Mouse (Mus musculus): ENCODE measurements at regions not wholly inside any gene's neighbourhood (a gene's known extent, or its start where the extent isn't known, plus 50 kb on each side); places are given as distances from the start of the nearest gene placed in this dataset.
A peak's percentile ranks its signal among the peaks of the same experiment; 100 is the strongest.

GRCm38 (mm10) chr17:70942478-70942877, 60.0 kb upstream of the Myom1 start:
- Histone ChIP-seq H3K4me2 (ENCODE audit: low read depth) (no peak overlapping the region), H3K9ac (no peak overlapping the region), H3K4me1 (ENCODE audit: insufficient read depth) (no peaks in the 10 kb centered on the region), H3K9me3 (ENCODE audit: low read length) (no peaks in the 10 kb centered on the region), H3K4me3 (ENCODE audit: low read depth, low read length) (no peak overlapping the region), H3K27me3 (ENCODE audit: insufficient read depth, low read length) (no peaks in the 10 kb centered on the region), H3K36me3 (ENCODE audit: insufficient read depth) (no peaks in the 10 kb centered on the region), H3K27ac (ENCODE audit: low read depth, low read length) (no peak overlapping the region)
- ATAC-seq (peak; percentile 43; the same call in 1 of the 2 replicates), DNase-seq (peak; percentile 4)
- TF ChIP-seq CTCF (IDR thresholded peaks at IDR 0.05; ENCODE audit: low read depth) = no peak
- WGBS = 83% methylated on average over 5 of the region's 5 CpGs

DNA sequence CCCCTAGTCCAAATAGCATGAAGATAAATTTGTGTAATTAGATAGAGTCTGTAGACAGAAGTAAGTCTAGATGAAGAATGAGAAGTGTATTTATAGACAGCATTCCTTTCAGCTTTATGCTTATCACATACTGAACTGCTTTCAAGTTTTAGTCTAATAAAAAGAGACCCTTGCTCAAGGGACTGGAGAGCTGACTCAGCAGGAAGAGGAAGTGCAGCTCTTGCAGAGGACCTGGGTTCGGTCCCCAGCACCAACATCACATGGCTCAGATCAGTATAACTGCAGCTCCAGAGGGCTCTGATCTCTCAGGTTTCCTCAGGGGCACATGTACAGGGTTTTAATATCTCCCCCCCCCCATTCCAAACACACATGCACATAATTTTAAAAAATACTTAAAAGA, 68.2 kb upstream of the Myom1 start:
- no peaks in the 10 kb centered on the region for H3K36me3 ChIP-seq (ENCODE audit: insufficient read depth)
- DNase-seq (no peak), ATAC-seq (no peak)
- H3K27ac ChIP-seq (ENCODE audit: low read depth, low read length) = no peak overlapping the region
- 96% methylated on average over 1 of the region's 1 CpGs for WGBS
- H3K9ac ChIP-seq = no peak overlapping the region
- H3K27me3 ChIP-seq (ENCODE audit: insufficient read depth, low read length) = no peaks in the 10 kb centered on the region
- no peaks in the 10 kb centered on the region for H3K9me3 ChIP-seq (ENCODE audit: low read length)
- no peak overlapping the region for H3K4me3 ChIP-seq (ENCODE audit: low read depth, low read length)
- no peak overlapping the region for H3K4me2 ChIP-seq (ENCODE audit: low read depth)
- no peak for TF ChIP-seq CTCF (IDR thresholded peaks at IDR 0.05; ENCODE audit: low read depth)
- no peaks in the 10 kb centered on the region for H3K4me1 ChIP-seq (ENCODE audit: insufficient read depth)

DNA sequence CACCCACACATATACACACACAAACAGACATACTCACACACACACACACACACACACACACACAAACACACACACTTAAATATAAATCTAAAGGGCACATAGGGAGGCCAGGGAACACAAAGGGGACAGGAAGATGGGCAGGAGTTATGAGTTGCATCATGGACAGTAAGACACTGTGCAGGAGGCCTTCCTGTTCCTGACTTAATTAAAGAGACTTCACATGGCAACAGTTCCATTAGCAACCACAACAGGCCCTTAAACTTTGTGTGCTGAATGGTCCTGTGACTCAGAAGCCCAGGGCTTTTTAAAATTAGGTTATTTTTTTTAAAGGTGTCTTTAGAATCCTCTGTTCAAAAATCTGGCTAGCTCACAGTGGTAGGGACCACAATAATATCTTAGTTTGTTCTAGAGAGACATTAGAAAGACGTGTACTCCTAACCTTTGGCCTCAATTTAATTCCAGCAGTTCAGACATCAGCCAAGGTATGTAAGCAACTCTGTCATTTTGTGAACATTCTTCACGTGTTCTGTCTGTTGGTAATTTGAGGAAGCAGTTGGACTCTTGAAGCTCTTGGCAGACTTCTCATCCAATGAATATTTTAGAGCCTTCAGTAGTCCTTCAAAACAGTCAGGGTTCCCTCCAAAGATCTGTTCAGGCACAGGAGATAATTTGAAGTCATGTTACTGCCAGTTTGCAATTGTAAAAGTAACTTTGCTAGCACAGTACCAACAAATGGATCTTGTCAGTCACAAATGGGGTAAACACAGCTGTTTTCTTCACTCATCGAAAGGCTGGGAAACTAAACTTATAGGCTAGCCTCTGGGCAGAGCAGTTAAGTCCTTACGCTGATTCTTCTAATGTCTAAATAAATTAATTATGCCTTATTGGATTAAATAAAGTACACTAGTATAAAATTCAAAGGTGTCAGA, 69.0 kb upstream of the Myom1 start:
- ATAC-seq (peak; percentile 47), DNase-seq (peak; percentile 49)
- Histone ChIP-seq H3K4me2 (ENCODE audit: low read depth) (no peak overlapping the region), H3K9ac (no peak overlapping the region), H3K4me1 (ENCODE audit: insufficient read depth) (no peaks in the 10 kb centered on the region), H3K9me3 (ENCODE audit: low read length) (no peaks in the 10 kb centered on the region), H3K27ac (ENCODE audit: low read depth, low read length) (no peak overlapping the region), H3K27me3 (ENCODE audit: insufficient read depth, low read length) (no peaks in the 10 kb centered on the region), H3K4me3 (ENCODE audit: low read depth, low read length) (no peak overlapping the region), H3K36me3 (ENCODE audit: insufficient read depth) (no peaks in the 10 kb centered on the region)
- TF ChIP-seq CTCF (IDR thresholded peaks at IDR 0.05; ENCODE audit: low read depth) = no peak
- 43% methylated on average over 4 of the region's 4 CpGs for WGBS

- H3K9me3 ChIP-seq (ENCODE audit: low read length) = no peaks in the 10 kb centered on the region
- H3K9ac ChIP-seq = no peak overlapping the region
- TF ChIP-seq CTCF (IDR thresholded peaks at IDR 0.05; ENCODE audit: low read depth) = no peak
- H3K36me3 ChIP-seq (ENCODE audit: insufficient read depth) = no peaks in the 10 kb centered on the region
- ATAC-seq = peak; percentile 60
- H3K4me1 ChIP-seq (ENCODE audit: insufficient read depth) = no peaks in the 10 kb centered on the region
- DNase-seq = no peak
- no peak overlapping the region for H3K4me3 ChIP-seq (ENCODE audit: low read depth, low read length)
- H3K27ac ChIP-seq (ENCODE audit: low read depth, low read length) = no peak overlapping the region
- no peak overlapping the region for H3K4me2 ChIP-seq (ENCODE audit: low read depth)
- H3K27me3 ChIP-seq (ENCODE audit: insufficient read depth, low read length) = no peaks in the 10 kb centered on the region
Observed at GRCm38 (mm10) chr17:70932565-70932964, 69.9 kb upstream of the Myom1 start.

- TF ChIP-seq CTCF (IDR thresholded peaks at IDR 0.05; ENCODE audit: low read depth) = no peak
- 89% methylated on average over 9 of the region's 9 CpGs for WGBS
- DNase-seq = no peak
Observed at GRCm38 (mm10) chr17:70930600-70930999, 71.8 kb upstream of the Myom1 start.

DNA sequence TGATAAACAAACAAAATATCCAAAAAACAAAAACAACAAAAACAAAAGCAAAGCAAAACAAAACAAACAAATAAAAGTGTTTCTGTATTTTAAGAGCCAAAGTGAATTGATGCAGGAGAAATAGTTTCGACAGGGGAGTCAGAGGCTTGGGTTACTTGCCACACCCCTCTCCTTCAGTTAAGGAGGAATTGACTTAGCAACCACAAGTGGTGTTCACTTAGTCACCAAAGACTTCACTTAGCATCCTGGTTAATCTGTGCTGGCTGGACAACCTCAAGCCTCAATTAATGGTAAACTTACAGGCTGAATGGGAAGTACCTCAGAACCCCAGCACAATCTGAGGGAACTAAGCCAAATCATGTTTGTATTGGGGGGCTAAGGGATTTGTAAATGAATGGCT, 72.9 kb upstream of the Myom1 start:
- Histone ChIP-seq H3K4me1 (ENCODE audit: insufficient read depth) (no peaks in the 10 kb centered on the region), H3K4me3 (ENCODE audit: low read depth, low read length) (no peak overlapping the region), H3K9ac (no peak overlapping the region), H3K9me3 (ENCODE audit: low read length) (no peaks in the 10 kb centered on the region), H3K27ac (ENCODE audit: low read depth, low read length) (no peak overlapping the region), H3K36me3 (ENCODE audit: insufficient read depth) (no peaks in the 10 kb centered on the region), H3K27me3 (ENCODE audit: insufficient read depth, low read length) (no peaks in the 10 kb centered on the region), H3K4me2 (ENCODE audit: low read depth) (no peak overlapping the region)
- 87% methylated on average over 1 of the region's 1 CpGs for WGBS
- DNase-seq (no peak), ATAC-seq (no peak)
- no peak for TF ChIP-seq CTCF (IDR thresholded peaks at IDR 0.05; ENCODE audit: low read depth)

More at GRCm38 (mm10) chr17:70930600-70930999, 71.8 kb upstream of the Myom1 start:
- no peaks in the 10 kb centered on the region for H3K27me3 ChIP-seq (ENCODE audit: insufficient read depth, low read length)
- H3K4me1 ChIP-seq (ENCODE audit: insufficient read depth) = no peaks in the 10 kb centered on the region
- no peaks in the 10 kb centered on the region for H3K9me3 ChIP-seq (ENCODE audit: low read length)
- H3K36me3 ChIP-seq (ENCODE audit: insufficient read depth) = no peaks in the 10 kb centered on the region
- no peak overlapping the region for H3K4me3 ChIP-seq (ENCODE audit: low read depth, low read length)
- no peak for ATAC-seq
- no peak overlapping the region for H3K27ac ChIP-seq (ENCODE audit: low read depth, low read length)
- no peak overlapping the region for H3K9ac ChIP-seq
- H3K4me2 ChIP-seq (ENCODE audit: low read depth) = no peak overlapping the region

DNA sequence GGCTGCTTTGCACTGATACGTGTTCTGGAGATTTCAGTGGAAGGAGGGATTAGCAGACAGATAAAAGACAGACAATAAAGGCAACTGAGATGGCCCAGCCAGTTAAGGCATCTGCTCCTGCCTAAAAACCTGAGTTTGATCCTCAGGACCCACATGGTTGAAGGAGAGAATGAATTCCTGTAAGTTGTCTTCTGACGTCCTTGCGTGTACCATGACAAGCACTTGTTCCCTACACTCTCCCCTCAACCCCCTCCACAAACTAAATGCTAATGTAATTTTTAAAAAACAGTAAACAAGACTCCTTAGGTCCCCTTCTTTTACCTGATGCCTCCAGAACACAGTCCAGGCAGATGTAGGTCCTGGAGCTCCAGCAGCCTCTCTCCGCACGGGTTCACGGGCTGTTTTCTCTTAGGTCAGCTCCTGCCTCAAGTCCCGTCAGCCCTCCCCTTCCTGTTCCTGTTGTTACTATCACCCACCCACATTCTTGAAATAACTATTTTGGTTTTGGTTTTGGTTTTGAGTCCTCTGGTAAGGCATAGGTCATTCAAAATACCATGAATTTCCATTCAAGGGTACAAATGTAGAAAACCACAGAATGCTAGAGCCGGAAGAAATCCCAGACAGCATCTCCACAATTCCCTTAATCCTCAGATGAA, 71.3 kb upstream of the Tgif1 start:
- TF ChIP-seq CTCF (IDR thresholded peaks at IDR 0.05; ENCODE audit: low read depth) = no peak
- Histone ChIP-seq H3K9ac (no peak overlapping the region), H3K4me2 (ENCODE audit: low read depth) (no peak overlapping the region), H3K36me3 (ENCODE audit: insufficient read depth) (no peaks in the 10 kb centered on the region), H3K9me3 (ENCODE audit: low read length) (no peaks in the 10 kb centered on the region), H3K27ac (ENCODE audit: low read depth, low read length) (no peak overlapping the region), H3K4me3 (ENCODE audit: low read depth, low read length) (no peak overlapping the region), H3K4me1 (ENCODE audit: insufficient read depth) (no peaks in the 10 kb centered on the region), H3K27me3 (ENCODE audit: insufficient read depth, low read length) (no peaks in the 10 kb centered on the region)
- no peak for ATAC-seq
- 91% methylated on average over 8 of the region's 8 CpGs for WGBS
- DNase-seq = no peak
